Mouse (Mus musculus) midbrain, embryonic 16.5 days (tissue): ENCODE results near the gene Gif. TPM values are rescaled to one million over a fixed set of nuclear protein-coding genes. Genes with fewer than 3 reads are reported as not detected.

Experiments used
- ATAC-seq: fragments of 200-750 bp; cut with Nextera tagmentation; 2 replicates; pipeline ENCODE4 v1.8.0; 2017; ENCODE audit warnings: moderate TSS enrichment
- H3K27ac ChIP-seq: fragments of 300-500 bp; sonication (generic); 2 replicates; pipeline ENCODE4 v1.5.1; 2014; ENCODE audit warnings: mild to moderate bottlenecking, low read length, mixed read lengths
- H3K27me3 ChIP-seq: fragments of 300-500 bp; sonication (generic); 2 replicates; pipeline ENCODE4 v1.6.1; 2014; ENCODE audit warnings: low read depth, low read length, mixed read lengths; ENCODE audit not compliant: control insufficient read depth, insufficient read depth
- H3K36me3 ChIP-seq: fragments of 300-500 bp; sonication (generic); 2 replicates; pipeline ENCODE4 v1.6.1; 2014; ENCODE audit warnings: mild to moderate bottlenecking, low read length, moderate library complexity, mixed read lengths; ENCODE audit not compliant: control insufficient read depth, insufficient read depth
- H3K4me1 ChIP-seq: fragments of 300-500 bp; sonication (generic); 2 replicates; pipeline ENCODE4 v1.6.1; 2014; ENCODE audit warnings: mild to moderate bottlenecking, low read length, mixed read lengths; ENCODE audit not compliant: control insufficient read depth, insufficient read depth
- H3K4me2 ChIP-seq: fragments of 300-500 bp; sonication (generic); 2 replicates; pipeline ENCODE4 v1.6.1; 2014; ENCODE audit warnings: mild to moderate bottlenecking, low read length, mixed read lengths
- H3K4me3 ChIP-seq: fragments of 300-500 bp; sonication (generic); 2 replicates; pipeline ENCODE4 v1.5.1; 2014; ENCODE audit warnings: low read depth, mild to moderate bottlenecking, low read length, moderate library complexity, mixed read lengths
- H3K9ac ChIP-seq: fragments of 300-500 bp; sonication (generic); 2 replicates; pipeline ENCODE4 v1.6.1; 2014; ENCODE audit warnings: low read depth, low read length, mixed read lengths
- H3K9me3 ChIP-seq: fragments of 300-500 bp; sonication (generic); replicated peaks from 2 replicates; pipeline ENCODE4 v1.6.1; 2014; ENCODE audit warnings: mild to moderate bottlenecking, low read length, mixed read lengths; ENCODE audit not compliant: control insufficient read depth, poor library complexity, severe bottlenecking
- WGBS: fragments of 180-500 bp; shearing (Covaris S2); extraction: QIAGEN DNeasy Blood & Tissue Kit; methylation state at CpG from one replicate; pipeline ENCODE4 v1.1.7; 2014; 5-methylcytosine and 5-hydroxymethylcytosine counted together
- polyA plus RNA-seq: library from polyadenylated mRNA; unstranded; fragments of >200 nt; fragmentation: Nextera tagmentation; extraction: Ambion mirVana; gene quantifications from 2 replicates; pipeline ENCODE4 v1.2.1, GENCODE M21; 2015

The Gif gene
- polyA plus RNA-seq, 1 experiment from 2014 or later: not detected

- H3K27me3 ChIP-seq: no peaks in the 10 kb centered on the region
- H3K9me3 ChIP-seq: no peaks in the 10 kb centered on the region
- H3K4me2 ChIP-seq: no peak overlapping the region
- no peak overlapping the region for H3K4me3 ChIP-seq
- ATAC-seq: no peak
- H3K36me3 ChIP-seq: peaks cover 24% of the 10 kb centered on the region
- H3K27ac ChIP-seq: no peak overlapping the region
- WGBS: 94% methylated on average over 6 of the region's 6 CpGs
- no peak overlapping the region for H3K9ac ChIP-seq
- H3K4me1 ChIP-seq: no peaks in the 10 kb centered on the region
These were observed 40.5 kb downstream of the Gif start for GRCm38 (mm10) chr19:11787826-11788225.

DNA sequence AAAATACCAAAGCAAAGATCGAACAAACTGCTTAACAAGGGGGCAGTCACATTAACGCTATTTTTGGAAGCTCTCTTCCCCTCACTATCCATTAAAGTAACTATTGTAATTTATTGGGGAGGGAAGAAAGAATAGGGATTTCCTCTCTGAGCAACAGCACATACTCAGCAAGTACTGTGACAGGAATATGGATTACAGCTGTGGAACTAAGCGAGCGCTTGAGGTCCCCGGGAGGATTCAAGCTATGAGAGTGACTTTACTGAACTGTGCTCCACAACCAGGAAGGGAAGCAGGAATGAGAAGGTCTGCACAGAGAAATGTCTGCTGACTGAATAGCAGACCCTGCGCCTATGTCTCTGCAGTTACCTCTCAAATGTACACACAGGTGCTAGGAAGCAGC lies 41.5 kb downstream of the Gif start:
- H3K9me3 ChIP-seq: no peaks in the 10 kb centered on the region
- 96% methylated on average over 6 of the region's 6 CpGs for WGBS
- no peak overlapping the region for H3K9ac ChIP-seq
- no peak overlapping the region for H3K27ac ChIP-seq
- H3K4me2 ChIP-seq: no peak overlapping the region
- peaks cover 19% of the 10 kb centered on the region for H3K36me3 ChIP-seq
- no peaks in the 10 kb centered on the region for H3K27me3 ChIP-seq
- ATAC-seq: no peak
- H3K4me3 ChIP-seq: no peak overlapping the region
- H3K4me1 ChIP-seq: no peaks in the 10 kb centered on the region

- no peak overlapping the region for H3K4me2 ChIP-seq
- no peak for ATAC-seq
- 69% methylated on average over 5 of the region's 5 CpGs for WGBS
- no peaks in the 10 kb centered on the region for H3K4me1 ChIP-seq
- H3K4me3 ChIP-seq: no peak overlapping the region
- H3K9ac ChIP-seq: no peak overlapping the region
- peaks cover 13% of the 10 kb centered on the region for H3K36me3 ChIP-seq
- H3K9me3 ChIP-seq: no peaks in the 10 kb centered on the region
- H3K27me3 ChIP-seq: no peaks in the 10 kb centered on the region
- H3K27ac ChIP-seq: no peak overlapping the region
These were observed 44.5 kb downstream of the Gif start for GRCm38 (mm10) chr19:11791825-11792224.

DNA sequence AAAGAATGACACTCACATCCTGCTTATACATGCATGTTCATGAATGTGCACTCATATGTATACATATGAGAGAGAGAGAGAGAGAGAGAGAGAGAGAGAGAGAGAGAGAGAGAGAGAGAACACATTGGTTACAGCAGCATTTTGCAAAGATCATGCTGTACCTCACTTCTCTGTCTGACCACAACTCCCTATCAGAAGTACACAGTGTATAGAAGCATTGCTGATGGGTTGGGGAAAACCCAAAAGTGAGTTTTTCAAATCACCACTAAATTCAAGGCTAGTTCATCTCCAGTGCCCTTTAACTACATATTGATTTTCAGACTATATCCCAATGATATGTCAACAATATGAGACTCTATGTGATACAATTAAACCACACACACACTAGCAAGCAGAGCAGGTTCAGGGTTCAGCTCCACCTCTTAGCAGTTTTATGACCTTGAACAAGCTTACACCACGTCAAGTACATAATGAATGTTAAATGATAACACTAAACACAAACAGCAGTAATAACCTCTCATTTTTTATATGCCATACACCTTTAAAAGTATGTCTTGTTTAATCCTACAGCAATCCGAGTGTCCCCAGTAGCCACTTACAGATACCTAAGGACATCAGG lies 46.5 kb downstream of the Gif start:
- no peak overlapping the region for H3K9ac ChIP-seq
- H3K4me3 ChIP-seq: no peak overlapping the region
- H3K27me3 ChIP-seq: no peaks in the 10 kb centered on the region
- H3K4me2 ChIP-seq: no peak overlapping the region
- no peak for ATAC-seq
- no peak overlapping the region for H3K27ac ChIP-seq
- no peaks in the 10 kb centered on the region for H3K4me1 ChIP-seq
- H3K9me3 ChIP-seq: no peaks in the 10 kb centered on the region
- peaks cover 8% of the 10 kb centered on the region for H3K36me3 ChIP-seq
- 90% methylated on average over 2 of the region's 2 CpGs for WGBS

GRCm38 (mm10) chr19:11794447-11794846 lies 47.1 kb downstream of the Gif start:
- Histone ChIP-seq H3K27ac (no peak overlapping the region), H3K36me3 (peaks cover 4% of the 10 kb centered on the region; the same call in 1 of the 2 replicates), H3K4me3 (no peak overlapping the region), H3K4me2 (no peak overlapping the region), H3K27me3 (no peaks in the 10 kb centered on the region), H3K4me1 (no peaks in the 10 kb centered on the region), H3K9me3 (no peaks in the 10 kb centered on the region), H3K9ac (no peak overlapping the region)
- 89% methylated on average over 6 of the region's 6 CpGs for WGBS
- ATAC-seq: no peak

- H3K9ac ChIP-seq: no peak overlapping the region
- no peak overlapping the region for H3K27ac ChIP-seq
- no peaks in the 10 kb centered on the region for H3K27me3 ChIP-seq
- peaks cover 5% of the 10 kb centered on the region; the same call in 1 of the 2 replicates for H3K36me3 ChIP-seq
- ATAC-seq: no peak
- no peaks in the 10 kb centered on the region for H3K9me3 ChIP-seq
- WGBS: 77% methylated on average over 8 of the region's 8 CpGs
- no peak overlapping the region for H3K4me2 ChIP-seq
- no peaks in the 10 kb centered on the region for H3K4me1 ChIP-seq
- no peak overlapping the region for H3K4me3 ChIP-seq
These were observed 53.4 kb downstream of the Gif start for GRCm38 (mm10) chr19:11800531-11801315.

DNA sequence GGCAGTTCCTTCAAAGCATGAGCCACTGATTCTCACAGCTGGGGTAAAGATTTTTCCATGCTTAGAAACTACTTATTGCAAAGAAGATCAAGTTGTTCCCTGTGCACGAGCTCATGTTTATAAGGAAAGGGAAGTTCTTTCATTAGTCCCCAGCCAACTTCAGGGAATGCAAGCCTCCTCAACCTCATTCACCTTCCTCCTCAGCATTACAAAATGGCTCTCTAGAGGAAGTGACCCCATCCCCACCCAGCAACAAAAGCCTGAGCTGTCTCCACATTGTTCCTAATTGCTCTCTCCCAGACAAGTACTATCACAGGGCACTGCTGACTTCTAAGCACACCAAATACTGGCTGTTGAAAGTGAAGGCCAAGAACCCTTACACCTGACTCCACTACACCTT lies 57.1 kb downstream of the Gif start:
- 79% methylated on average over 1 of the region's 1 CpGs for WGBS
- H3K9ac ChIP-seq: no peak overlapping the region
- H3K27me3 ChIP-seq: no peaks in the 10 kb centered on the region
- no peak for ATAC-seq
- H3K27ac ChIP-seq: no peak overlapping the region
- no peaks in the 10 kb centered on the region for H3K4me1 ChIP-seq
- H3K36me3 ChIP-seq: peaks cover 5% of the 10 kb centered on the region; the same call in 1 of the 2 replicates
- H3K4me2 ChIP-seq: no peak overlapping the region
- no peak overlapping the region for H3K4me3 ChIP-seq
- no peaks in the 10 kb centered on the region for H3K9me3 ChIP-seq

GRCm38 (mm10) chr19:11807251-11807650 lies 59.9 kb downstream of the Gif start:
- Histone ChIP-seq H3K9me3 (no peaks in the 10 kb centered on the region), H3K9ac (no peak overlapping the region), H3K4me3 (no peak overlapping the region), H3K27ac (no peak overlapping the region), H3K27me3 (no peaks in the 10 kb centered on the region), H3K36me3 (no peaks in the 10 kb centered on the region), H3K4me2 (no peak overlapping the region), H3K4me1 (peaks cover 10% of the 10 kb centered on the region)
- 63% methylated on average over 2 of the region's 2 CpGs for WGBS
- ATAC-seq: no peak

DNA sequence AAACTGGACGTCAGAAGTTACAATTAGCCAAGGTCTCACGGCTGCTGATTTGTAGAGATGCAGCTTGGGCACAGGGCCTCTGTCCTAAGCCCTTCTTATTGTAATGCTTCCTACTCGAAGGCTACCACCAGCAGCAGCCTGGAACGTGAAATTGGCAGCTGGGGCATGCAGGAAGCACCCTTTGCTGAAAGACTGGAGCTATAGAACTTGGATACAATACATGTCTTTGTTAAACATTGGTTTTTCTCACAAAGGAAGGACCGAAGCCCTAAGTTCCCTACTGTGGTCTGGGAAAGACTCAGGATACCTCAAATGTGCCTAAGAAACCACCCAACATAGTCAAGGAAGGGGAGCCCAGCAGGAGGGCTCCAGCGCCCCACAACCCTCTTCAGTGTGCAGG lies 60.5 kb downstream of the Gif start:
- H3K27me3 ChIP-seq: no peaks in the 10 kb centered on the region
- no peaks in the 10 kb centered on the region for H3K9me3 ChIP-seq
- no peak overlapping the region for H3K27ac ChIP-seq

More for the DNA sequence above, 60.5 kb downstream of the Gif start:
- H3K4me2 ChIP-seq: no peak overlapping the region
- no peak overlapping the region for H3K4me3 ChIP-seq
- no peaks in the 10 kb centered on the region for H3K36me3 ChIP-seq
- H3K4me1 ChIP-seq: peaks cover 12% of the 10 kb centered on the region
- no peak for ATAC-seq
- H3K9ac ChIP-seq: no peak overlapping the region
- 18% methylated on average over 6 of the region's 6 CpGs for WGBS
